Mouse (Mus musculus) neutrophil, adult 65 days (primary cell): ENCODE measurements around the gene Zdhhc20. TPM values are rescaled to one million over a fixed set of nuclear protein-coding genes. Genes with fewer than 3 reads are reported as not detected.

Source experiments
- total RNA-seq: library from RNA; stranded (reverse); gene quantifications from 2 replicates; pipeline ENCODE4 v1.2.4, GENCODE M21; 2023

Gene Zdhhc20
- total RNA-seq = 33.6 and 38.5 TPM in 2 replicates

GRCm38 (mm10) chr14:57890011-57890842 lies at the start of gene Zdhhc20:
Zdhhc20 (minus strand) TSS chr14:57890276.

GRCm38 (mm10) chr14:57825788-57826751 lies 64.0 kb downstream of the Zdhhc20 start, which contains the start of the genes Ska3 and Mrpl57:
Ska3 (minus strand) TSS chr14:57826185.
Mrpl57 (plus strand) TSS chr14:57826234.

GRCm38 (mm10) chr14:57797991-57798931 lies 91.8 kb downstream of the Zdhhc20 start, which contains the start of gene Sap18:
Sap18 (plus strand) TSS chr14:57798180.

Other genes with a start within 250 kb of the Zdhhc20 start
- gene Xpo4, start 224.8 kb downstream of the Zdhhc20 start, total RNA-seq = 11.1 and 18.5 TPM in 2 replicates
- gene Gm49361, start 144.2 kb downstream of the Zdhhc20 start, total RNA-seq = not detected in 2 replicates
- 38.6 and 46.3 TPM in 2 replicates for gene Lats2, start 131.9 kb downstream of the Zdhhc20 start, total RNA-seq
- 30.6 and 35.1 TPM in 2 replicates for gene Sap18, start 92.1 kb downstream of the Zdhhc20 start, total RNA-seq
- 13.8 and 21.3 TPM in 2 replicates for gene Ska3, start 64.1 kb downstream of the Zdhhc20 start, total RNA-seq
- gene Mrpl57, start 64.0 kb downstream of the Zdhhc20 start, total RNA-seq = 37.1 and 47.9 TPM in 2 replicates
- gene Micu2, start 109.0 kb upstream of the Zdhhc20 start, total RNA-seq = 45.8 and 46.4 TPM in 2 replicates
- not detected in 2 replicates for gene Fgf9, start 180.3 kb upstream of the Zdhhc20 start, total RNA-seq